Mouse (Mus musculus) kidney, postnatal 0 days (tissue): ENCODE results near the gene Rps11. TPM values are rescaled to one million over a fixed set of nuclear protein-coding genes. Genes with fewer than 3 reads are reported as not detected.

Experiments
- ATAC-seq: fragments of 200-750 bp; cut with Nextera tagmentation; replicated peaks from 2 replicates; pipeline ENCODE4 v1.8.0; 2017; ENCODE audit warnings: low read depth, moderate number of reproducible peaks, moderate TSS enrichment, moderate library complexity; ENCODE audit not compliant: low FRiP score
- DNase-seq: peaks from one replicate; pipeline ENCODE4 v3.0.0-alpha.2; 2016; ENCODE audit warnings: low spot score
- H3K27ac ChIP-seq: fragments of 300-500 bp; sonication (generic); 2 replicates; pipeline ENCODE4 v1.5.1; 2014; ENCODE audit warnings: mild to moderate bottlenecking
- H3K27me3 ChIP-seq: fragments of 300-500 bp; sonication (generic); 2 replicates; pipeline ENCODE4 v1.6.1; 2014; ENCODE audit warnings: low read length, mixed read lengths; ENCODE audit not compliant: insufficient read depth
- H3K36me3 ChIP-seq: fragments of 300-500 bp; sonication (generic); 2 replicates; pipeline ENCODE4 v1.6.1; 2014; ENCODE audit warnings: low read length, mixed read lengths; ENCODE audit not compliant: insufficient read depth
- H3K4me1 ChIP-seq: fragments of 300-500 bp; sonication (generic); replicated peaks from 2 replicates; pipeline ENCODE4 v1.6.1; 2014; ENCODE audit warnings: antibody characterized with exemption, low read length, mixed read lengths; ENCODE audit not compliant: insufficient read depth
- H3K4me2 ChIP-seq: fragments of 300-500 bp; sonication (generic); 2 replicates; pipeline ENCODE4 v1.6.1; 2014; ENCODE audit warnings: mild to moderate bottlenecking, low read length, moderate library complexity, mixed read lengths
- H3K4me3 ChIP-seq: fragments of 300-500 bp; sonication (generic); replicated peaks from 2 replicates; pipeline ENCODE4 v1.5.1; 2014; ENCODE audit warnings: low read depth, low read length
- H3K9ac ChIP-seq: fragments of 300-500 bp; sonication (generic); 2 replicates; pipeline ENCODE4 v1.6.1; 2014; ENCODE audit warnings: low read depth, low read length
- H3K9me3 ChIP-seq: fragments of 300-500 bp; sonication (generic); replicated peaks from 2 replicates; pipeline ENCODE4 v1.6.1; 2016; ENCODE audit warnings: low read length, inconsistent platforms, mixed read lengths
- CTCF ChIP-seq: IDR thresholded peaks from 2 replicates; pipeline ENCODE4 v1.5.1; 2016; ENCODE audit warnings: antibody characterized with exemption, low read depth, mild to moderate bottlenecking, moderate library complexity
- WGBS: fragments of 180-500 bp; shearing (Covaris S2); extraction: QIAGEN DNeasy Blood & Tissue Kit; methylation state at CpG from one replicate; pipeline ENCODE4 v1.1.7; 2014; 5-methylcytosine and 5-hydroxymethylcytosine counted together
- microRNA counts: library from miRNA; unstranded; fragments of <30 nt; microRNA quantifications from one replicate; lab custom pipeline; 2015
- microRNA-seq: library from miRNA; unstranded; fragments of <30 nt; microRNA quantifications from one replicate; pipeline ENCODE4, GENCODE M21; 2016
- polyA plus RNA-seq: library from polyadenylated mRNA; unstranded; fragments of >200 nt; fragmentation: Nextera tagmentation; extraction: Ambion mirVana; gene quantifications from 2 replicates; pipeline ENCODE4 v1.2.1, GENCODE M21; 2015

Rps11 gene
- polyA plus RNA-seq, 1 experiment from 2014 or later: 1,553 TPM

- Histone ChIP-seq H3K27me3 (no peaks in the 10 kb centered on the region), H3K36me3 (peaks cover 26% of the 10 kb centered on the region; the same call in 1 of the 2 replicates), H3K9ac (no peak overlapping the region), H3K4me2 (no peak overlapping the region), H3K27ac (no peak overlapping the region), H3K4me3 (no peak overlapping the region), H3K4me1 (no peaks in the 10 kb centered on the region), H3K9me3 (no peaks in the 10 kb centered on the region)
- 89% methylated on average over 2 of the region's 2 CpGs for WGBS
- ATAC-seq (no peak), DNase-seq (no peak)
- no peak for TF ChIP-seq CTCF
These were observed 46.4 kb downstream of the Rps11 start for GRCm38 (mm10) chr7:45077829-45078228.

- 84% methylated on average over 14 of the region's 14 CpGs for WGBS
- Histone ChIP-seq H3K36me3 (peaks cover 26% of the 10 kb centered on the region; the same call in 1 of the 2 replicates), H3K4me3 (no peak overlapping the region), H3K4me2 (no peak overlapping the region), H3K4me1 (no peaks in the 10 kb centered on the region), H3K27ac (no peak overlapping the region), H3K9me3 (no peaks in the 10 kb centered on the region), H3K9ac (no peak overlapping the region), H3K27me3 (no peaks in the 10 kb centered on the region)
- DNase-seq (no peak), ATAC-seq (no peak)
- no peak for TF ChIP-seq CTCF
These were observed 46.9 kb downstream of the Rps11 start for GRCm38 (mm10) chr7:45077322-45077721.

- 90% methylated on average over 30 of the region's 30 CpGs for WGBS
- no peak overlapping the region for H3K4me3 ChIP-seq
- H3K9ac ChIP-seq: no peak overlapping the region
- ATAC-seq (no peak), DNase-seq (no peak)
- no peaks in the 10 kb centered on the region for H3K4me1 ChIP-seq
- no peaks in the 10 kb centered on the region for H3K27me3 ChIP-seq
- H3K27ac ChIP-seq: no peak overlapping the region
- TF ChIP-seq CTCF: no peak
- no peak overlapping the region for H3K4me2 ChIP-seq
- no peaks in the 10 kb centered on the region for H3K9me3 ChIP-seq
- peaks cover 26% of the 10 kb centered on the region; the same call in 1 of the 2 replicates for H3K36me3 ChIP-seq
These were observed 47.7 kb downstream of the Rps11 start for GRCm38 (mm10) chr7:45076501-45076900.

- TF ChIP-seq CTCF: no peak
- H3K9ac ChIP-seq: no peak overlapping the region
- no peak overlapping the region for H3K4me3 ChIP-seq
- no peak overlapping the region for H3K4me2 ChIP-seq
- H3K4me1 ChIP-seq: no peaks in the 10 kb centered on the region
- H3K9me3 ChIP-seq: no peaks in the 10 kb centered on the region
- no peaks in the 10 kb centered on the region for H3K27me3 ChIP-seq
- H3K27ac ChIP-seq: 0 out of 2 replicates have a peak overlapping the region, but pooled peaks have one; percentile 28
- DNase-seq (no peak), ATAC-seq (no peak)
- 52% methylated on average over 4 of the region's 4 CpGs for WGBS
- H3K36me3 ChIP-seq: peaks cover 26% of the 10 kb centered on the region; the same call in 1 of the 2 replicates
These were observed 48.8 kb downstream of the Rps11 start for GRCm38 (mm10) chr7:45075405-45075804.

GRCm38 (mm10) chr7:45073949-45074348 lies 50.3 kb downstream of the Rps11 start:
- WGBS: 87% methylated on average over 12 of the region's 12 CpGs
- no peak overlapping the region for H3K4me2 ChIP-seq
- DNase-seq (no peak), ATAC-seq (no peak)
- peaks cover 26% of the 10 kb centered on the region; the same call in 1 of the 2 replicates for H3K36me3 ChIP-seq
- H3K4me1 ChIP-seq: no peaks in the 10 kb centered on the region
- H3K27me3 ChIP-seq: no peaks in the 10 kb centered on the region
- no peak overlapping the region for H3K9ac ChIP-seq
- no peak for TF ChIP-seq CTCF
- H3K4me3 ChIP-seq: no peak overlapping the region
- H3K27ac ChIP-seq: no peak overlapping the region
- H3K9me3 ChIP-seq: no peaks in the 10 kb centered on the region

- ATAC-seq (no peak), DNase-seq (no peak)
- no peak overlapping the region for H3K4me3 ChIP-seq
- no peaks in the 10 kb centered on the region for H3K27me3 ChIP-seq
- 80% methylated on average over 7 of the region's 7 CpGs for WGBS
- no peak for TF ChIP-seq CTCF
- no peak overlapping the region for H3K27ac ChIP-seq
- no peaks in the 10 kb centered on the region for H3K9me3 ChIP-seq
- peaks cover 26% of the 10 kb centered on the region; the same call in 1 of the 2 replicates for H3K36me3 ChIP-seq
- no peaks in the 10 kb centered on the region for H3K4me1 ChIP-seq
- H3K9ac ChIP-seq: no peak overlapping the region
- no peak overlapping the region for H3K4me2 ChIP-seq
These were observed 51.0 kb downstream of the Rps11 start for GRCm38 (mm10) chr7:45073171-45073707.

MicroRNAs encoded within 50 kb of the gene (microRNA counts, 519-probe panel; counts per million panel counts)
- microRNA mmu-miR-150 (lab: Ali Mortazavi, UCI): 4,182 counts per million, percentile 76 among the panel's probes with 10 or more counts

Small RNAs within 50 kb of the gene (microRNA-seq; reads per million reads assigned to microRNA genes)
- gene Mir150 (37.7 reads per million, percentile 41 among the genes with 10 or more reads in this experiment), gene Mir5121 (10.2 reads per million, percentile 23 among the genes with 10 or more reads in this experiment), gene Mir7055 (not detected)

Other genes with a start within 250 kb of the Rps11 start
- gene Med25, start 231.7 kb downstream of the Rps11 start, polyA plus RNA-seq: 91.4 and 97.8 TPM in 2 replicates
- gene Fuz, start 228.4 kb downstream of the Rps11 start, polyA plus RNA-seq: 19.9 and 21.1 TPM in 2 replicates
- gene Ap2a1, start 194.9 kb downstream of the Rps11 start, polyA plus RNA-seq: 55.8 and 55.9 TPM in 2 replicates
- 0.13 and 0.14 TPM in 2 replicates for gene Tsks, start 181.2 kb downstream of the Rps11 start, polyA plus RNA-seq
- 13.2 and 13.7 TPM in 2 replicates for gene Cpt1c, start 149.6 kb downstream of the Rps11 start, polyA plus RNA-seq
- 414 and 449 TPM in 2 replicates for gene Prmt1, start 137.9 kb downstream of the Rps11 start, polyA plus RNA-seq
- gene Irf3, start 126.8 kb downstream of the Rps11 start, polyA plus RNA-seq: 73.6 and 76.0 TPM in 2 replicates
- gene Bcl2l12, start 125.7 kb downstream of the Rps11 start, polyA plus RNA-seq: 42.8 and 43.4 TPM in 2 replicates
- 25.6 and 27.3 TPM in 2 replicates for gene Scaf1, start 108.1 kb downstream of the Rps11 start, polyA plus RNA-seq
- gene Rras, start 106.5 kb downstream of the Rps11 start, polyA plus RNA-seq: 47.6 and 53.0 TPM in 2 replicates
- 5.8 and 6.1 TPM in 2 replicates for gene Prr12, start 71.6 kb downstream of the Rps11 start, polyA plus RNA-seq
- gene Nosip, start 62.0 kb downstream of the Rps11 start, polyA plus RNA-seq: 65.0 and 65.3 TPM in 2 replicates
- gene Prrg2, start 61.8 kb downstream of the Rps11 start, polyA plus RNA-seq: 44.3 and 45.1 TPM in 2 replicates
- 215 and 228 TPM in 2 replicates for gene Rcn3, start 32.2 kb downstream of the Rps11 start, polyA plus RNA-seq
- gene Fcgrt, start 20.6 kb downstream of the Rps11 start, polyA plus RNA-seq: 134 and 145 TPM in 2 replicates
- gene Rpl13a, start 4.3 kb upstream of the Rps11 start, polyA plus RNA-seq: 1,804 and 1,959 TPM in 2 replicates
- 0.83 and 1.3 TPM in 2 replicates for gene Gm45713, start 11.8 kb upstream of the Rps11 start, polyA plus RNA-seq
- gene Flt3l, start 12.0 kb upstream of the Rps11 start, polyA plus RNA-seq: 2.2 and 2.4 TPM in 2 replicates
- 81.3 and 88.6 TPM in 2 replicates for gene Pih1d1, start 29.9 kb upstream of the Rps11 start, polyA plus RNA-seq
- 55.4 and 62.7 TPM in 2 replicates for gene Aldh16a1, start 30.1 kb upstream of the Rps11 start, polyA plus RNA-seq
- 0.17 TPM in 2 replicates for gene Slc17a7, start 39.5 kb upstream of the Rps11 start, polyA plus RNA-seq
- gene Gfy, start 55.1 kb upstream of the Rps11 start, polyA plus RNA-seq: not detected in 2 replicates
- gene Pth2, start 56.6 kb upstream of the Rps11 start, polyA plus RNA-seq: not detected in 2 replicates
- gene Ccdc155, start 80.5 kb upstream of the Rps11 start, polyA plus RNA-seq: 0.36 and 0.43 TPM in 2 replicates
- gene Dkkl1, start 87.7 kb upstream of the Rps11 start, polyA plus RNA-seq: 0.47 and 1.3 TPM in 2 replicates
- 94.3 and 112 TPM in 2 replicates for gene Tead2, start 91.3 kb upstream of the Rps11 start, polyA plus RNA-seq
- gene Cd37, start 114.7 kb upstream of the Rps11 start, polyA plus RNA-seq: 2.1 and 2.6 TPM in 2 replicates
- gene Slc6a16, start 116.6 kb upstream of the Rps11 start, polyA plus RNA-seq: 0.18 and 0.45 TPM in 2 replicates
- gene Slc6a21, start 153.1 kb upstream of the Rps11 start, polyA plus RNA-seq: not detected in 2 replicates
- 14.4 and 15.9 TPM in 2 replicates for gene Trpm4, start 209.3 kb upstream of the Rps11 start, polyA plus RNA-seq
- 0.75 and 1.1 TPM in 2 replicates for gene Hrc, start 210.9 kb upstream of the Rps11 start, polyA plus RNA-seq
- 4.3 and 5.4 TPM in 2 replicates for gene Ppfia3, start 242.6 kb upstream of the Rps11 start, polyA plus RNA-seq
- gene Lin7b, start 246.1 kb upstream of the Rps11 start, polyA plus RNA-seq: 1.2 and 1.6 TPM in 2 replicates